Mouse (Mus musculus) embryonic facial prominence, embryonic 15.5 days (tissue): ENCODE data around the gene Arel1. TPM values are rescaled to one million over a fixed set of nuclear protein-coding genes. Genes with fewer than 3 reads are reported as not detected.

Experiments
- ATAC-seq: fragments of 200-750 bp; cut with Nextera tagmentation; 2 replicates; pipeline ENCODE4 v1.8.0; 2017; ENCODE audit warnings: low read depth, moderate TSS enrichment; ENCODE audit not compliant: insufficient number of reproducible peaks, low FRiP score, low TSS enrichment
- H3K27ac ChIP-seq: fragments of 300-500 bp; sonication (generic); replicated peaks from 2 replicates; pipeline ENCODE4 v1.5.1; 2015; ENCODE audit warnings: mild to moderate bottlenecking, inconsistent platforms
- H3K27me3 ChIP-seq: fragments of 300-500 bp; sonication (generic); 2 replicates; pipeline ENCODE4 v1.6.1; 2015; ENCODE audit warnings: inconsistent platforms
- H3K36me3 ChIP-seq: fragments of 300-500 bp; sonication (generic); 2 replicates; pipeline ENCODE4 v1.6.1; 2015; ENCODE audit warnings: mild to moderate bottlenecking, inconsistent platforms
- H3K4me1 ChIP-seq: fragments of 300-500 bp; sonication (generic); 2 replicates; pipeline ENCODE4 v1.6.1; 2015; ENCODE audit warnings: inconsistent platforms
- H3K4me2 ChIP-seq: fragments of 300-500 bp; sonication (generic); replicated peaks from 2 replicates; pipeline ENCODE4 v1.6.1; 2015; ENCODE audit warnings: mild to moderate bottlenecking, inconsistent platforms
- H3K4me3 ChIP-seq: fragments of 300-500 bp; sonication (generic); replicated peaks from 2 replicates; pipeline ENCODE4 v1.5.1; 2015; ENCODE audit warnings: mild to moderate bottlenecking, inconsistent platforms
- H3K9ac ChIP-seq: fragments of 300-500 bp; sonication (generic); 2 replicates; pipeline ENCODE4 v1.6.1; 2015; ENCODE audit warnings: inconsistent platforms
- H3K9me3 ChIP-seq: fragments of 300-500 bp; sonication (generic); replicated peaks from 2 replicates; pipeline ENCODE4 v1.6.1; 2016; ENCODE audit warnings: inconsistent platforms
- WGBS: fragments of 180-500 bp; shearing (Covaris S2); methylation state at CpG from one replicate; pipeline ENCODE4 v1.1.7; 2015; 5-methylcytosine and 5-hydroxymethylcytosine counted together
- polyA plus RNA-seq: library from polyadenylated mRNA; unstranded; fragments of >200 nt; fragmentation: Nextera tagmentation; extraction: Ambion mirVana; gene quantifications from 2 replicates; pipeline ENCODE4 v1.2.1, GENCODE M21; 2015

The Arel1 gene
- polyA plus RNA-seq, 1 experiment from 2014 or later = 10.8 TPM

- H3K9me3 ChIP-seq = no peaks in the 10 kb centered on the region
- H3K4me2 ChIP-seq = no peak overlapping the region
- no peaks in the 10 kb centered on the region for H3K4me1 ChIP-seq
- no peak overlapping the region for H3K4me3 ChIP-seq
- no peak overlapping the region for H3K9ac ChIP-seq
- 90% methylated on average over 6 of the region's 6 CpGs for WGBS
- peaks cover 83% of the 10 kb centered on the region for H3K36me3 ChIP-seq
- no peak overlapping the region for H3K27ac ChIP-seq
- no peaks in the 10 kb centered on the region for H3K27me3 ChIP-seq
- no peak for ATAC-seq
Measured at GRCm38 (mm10) chr12:84926542-84926941, 44.2 kb downstream of the Arel1 start.

GRCm38 (mm10) chr12:84924324-84924723, 46.4 kb downstream of the Arel1 start:
- ATAC-seq = no peak
- H3K36me3 ChIP-seq = peaks cover 82% of the 10 kb centered on the region

GRCm38 (mm10) chr12:84921881-84922419, 48.8 kb downstream of the Arel1 start:
- no peaks in the 10 kb centered on the region for H3K4me1 ChIP-seq
- H3K4me2 ChIP-seq = no peak overlapping the region
- H3K9me3 ChIP-seq = no peaks in the 10 kb centered on the region
- no peak overlapping the region for H3K9ac ChIP-seq
- 84% methylated on average over 8 of the region's 8 CpGs for WGBS
- H3K27ac ChIP-seq = no peak overlapping the region
- no peaks in the 10 kb centered on the region for H3K27me3 ChIP-seq
- H3K4me3 ChIP-seq = no peak overlapping the region
- ATAC-seq = no peak
- peaks cover 77% of the 10 kb centered on the region for H3K36me3 ChIP-seq

More at GRCm38 (mm10) chr12:84924324-84924723, 46.4 kb downstream of the Arel1 start:
- H3K27me3 ChIP-seq = no peaks in the 10 kb centered on the region
- WGBS = 87% methylated on average over 5 of the region's 5 CpGs
- no peak overlapping the region for H3K9ac ChIP-seq
- H3K4me2 ChIP-seq = no peak overlapping the region
- no peak overlapping the region for H3K4me3 ChIP-seq
- no peaks in the 10 kb centered on the region for H3K4me1 ChIP-seq
- no peaks in the 10 kb centered on the region for H3K9me3 ChIP-seq
- H3K27ac ChIP-seq = no peak overlapping the region

- 86% methylated on average over 6 of the region's 6 CpGs for WGBS
- no peak overlapping the region for H3K27ac ChIP-seq
- H3K9ac ChIP-seq = no peak overlapping the region
- no peak for ATAC-seq
- no peak overlapping the region for H3K4me2 ChIP-seq
- H3K36me3 ChIP-seq = peaks cover 52% of the 10 kb centered on the region
- peaks cover 15% of the 10 kb centered on the region for H3K4me1 ChIP-seq
- H3K27me3 ChIP-seq = no peaks in the 10 kb centered on the region
- no peaks in the 10 kb centered on the region for H3K9me3 ChIP-seq
- H3K4me3 ChIP-seq = no peak overlapping the region
Measured at GRCm38 (mm10) chr12:84918809-84919208, 51.9 kb downstream of the Arel1 start.

GRCm38 (mm10) chr12:84917799-84918198, 52.9 kb downstream of the Arel1 start:
- H3K36me3 ChIP-seq = peaks cover 47% of the 10 kb centered on the region
- no peak for ATAC-seq
- no peak overlapping the region for H3K27ac ChIP-seq
- no peaks in the 10 kb centered on the region for H3K27me3 ChIP-seq
- no peaks in the 10 kb centered on the region for H3K9me3 ChIP-seq
- peaks cover 20% of the 10 kb centered on the region for H3K4me1 ChIP-seq
- H3K9ac ChIP-seq = no peak overlapping the region
- WGBS = 69% methylated on average over 3 of the region's 3 CpGs
- no peak overlapping the region for H3K4me3 ChIP-seq
- H3K4me2 ChIP-seq = no peak overlapping the region

- H3K9me3 ChIP-seq = no peaks in the 10 kb centered on the region
- peaks cover 23% of the 10 kb centered on the region for H3K36me3 ChIP-seq
- no peak overlapping the region for H3K4me3 ChIP-seq
- H3K9ac ChIP-seq = no peak overlapping the region
- 0 out of 2 replicates have a peak overlapping the region, but pooled peaks have one; percentile 51 for H3K27ac ChIP-seq
- no peaks in the 10 kb centered on the region for H3K27me3 ChIP-seq
- peaks cover 20% of the 10 kb centered on the region for H3K4me1 ChIP-seq
- no peak for ATAC-seq
- no peak overlapping the region for H3K4me2 ChIP-seq
- WGBS = 77% methylated on average over 5 of the region's 5 CpGs
Measured at GRCm38 (mm10) chr12:84914959-84915358, 55.7 kb downstream of the Arel1 start.

- Histone ChIP-seq H3K27ac (no peak overlapping the region), H3K27me3 (no peaks in the 10 kb centered on the region), H3K36me3 (peaks cover 8% of the 10 kb centered on the region; the same call in 1 of the 2 replicates), H3K4me2 (no peak overlapping the region), H3K4me1 (peaks cover 27% of the 10 kb centered on the region), H3K9ac (no peak overlapping the region), H3K9me3 (no peaks in the 10 kb centered on the region), H3K4me3 (no peak overlapping the region)
- WGBS = 79% methylated on average over 4 of the region's 4 CpGs
- no peak for ATAC-seq
Measured at GRCm38 (mm10) chr12:84912652-84913104, 58.0 kb downstream of the Arel1 start.

GRCm38 (mm10) chr12:84911640-84912039, 59.1 kb downstream of the Arel1 start:
- no peak overlapping the region for H3K9ac ChIP-seq
- no peak overlapping the region for H3K27ac ChIP-seq
- no peaks in the 10 kb centered on the region for H3K9me3 ChIP-seq
- no peak for ATAC-seq
- H3K4me2 ChIP-seq = no peak overlapping the region
- H3K27me3 ChIP-seq = no peaks in the 10 kb centered on the region
- WGBS = 90% methylated on average over 2 of the region's 2 CpGs
- peaks cover 37% of the 10 kb centered on the region for H3K4me1 ChIP-seq
- H3K4me3 ChIP-seq = no peak overlapping the region
- H3K36me3 ChIP-seq = no peaks in the 10 kb centered on the region

- ATAC-seq = no peak
- H3K4me1 ChIP-seq = peaks cover 39% of the 10 kb centered on the region
- H3K27ac ChIP-seq = no peak overlapping the region
- H3K36me3 ChIP-seq = no peaks in the 10 kb centered on the region
- no peak overlapping the region for H3K4me3 ChIP-seq
- no peaks in the 10 kb centered on the region for H3K27me3 ChIP-seq
- H3K9ac ChIP-seq = no peak overlapping the region
- WGBS = 91% methylated on average over 4 of the region's 4 CpGs
- no peak overlapping the region for H3K4me2 ChIP-seq
- H3K9me3 ChIP-seq = no peaks in the 10 kb centered on the region
Measured at GRCm38 (mm10) chr12:84910066-84910465, 60.6 kb downstream of the Arel1 start.

GRCm38 (mm10) chr12:84907627-84908480, 62.8 kb downstream of the Arel1 start:
- no peak overlapping the region for H3K4me2 ChIP-seq
- no peaks in the 10 kb centered on the region for H3K9me3 ChIP-seq
- WGBS = 52% methylated on average over 10 of the region's 10 CpGs
- no peaks in the 10 kb centered on the region for H3K36me3 ChIP-seq
- no peak overlapping the region for H3K4me3 ChIP-seq
- H3K27me3 ChIP-seq = no peaks in the 10 kb centered on the region
- peak; percentile 63 for ATAC-seq
- H3K27ac ChIP-seq = peak overlapping the region; percentile 82
- H3K9ac ChIP-seq = no peak overlapping the region
- H3K4me1 ChIP-seq = peaks cover 22% of the 10 kb centered on the region

- Histone ChIP-seq H3K4me1 (peaks cover 22% of the 10 kb centered on the region), H3K9me3 (no peaks in the 10 kb centered on the region), H3K36me3 (no peaks in the 10 kb centered on the region), H3K4me3 (no peak overlapping the region), H3K4me2 (no peak overlapping the region), H3K9ac (no peak overlapping the region), H3K27me3 (no peaks in the 10 kb centered on the region), H3K27ac (peak overlapping the region; percentile 82)
- peak; percentile 65; the same call in 1 of the 2 replicates for ATAC-seq
- 25% methylated on average over 12 of the region's 12 CpGs for WGBS
Measured at GRCm38 (mm10) chr12:84907024-84907626, 63.6 kb downstream of the Arel1 start.
